Mouse (Mus musculus) stomach, postnatal 0 days (tissue): Measurements from ENCODE around the gene Pepd. TPM values are rescaled to one million over a fixed set of nuclear protein-coding genes. Genes with fewer than 3 reads are reported as not detected.
A peak's percentile ranks its signal among the peaks of the same experiment; 100 is the strongest.

Source experiments
- ATAC-seq: fragments of 200-750 bp; cut with Nextera tagmentation; 2 replicates; pipeline ENCODE4 v1.8.0; 2017; ENCODE audit not compliant: low FRiP score, low TSS enrichment
- DNase-seq: peaks from one replicate; pipeline ENCODE4 v3.0.0-alpha.2; 2016; ENCODE audit warnings: low spot score
- H3K27ac ChIP-seq: fragments of 300-500 bp; sonication (generic); replicated peaks from 2 replicates; pipeline ENCODE4 v1.5.1; 2014; ENCODE audit warnings: mild to moderate bottlenecking, control low read depth
- H3K27me3 ChIP-seq: fragments of 300-500 bp; sonication (generic); 2 replicates; pipeline ENCODE4 v1.6.1; 2014; ENCODE audit warnings: low read length; ENCODE audit not compliant: control insufficient read depth, insufficient read depth
- H3K36me3 ChIP-seq: fragments of 300-500 bp; sonication (generic); 2 replicates; pipeline ENCODE4 v1.6.1; 2014; ENCODE audit warnings: low read length, mixed read lengths; ENCODE audit not compliant: control insufficient read depth, insufficient read depth
- H3K4me1 ChIP-seq: fragments of 300-500 bp; sonication (generic); replicated peaks from 2 replicates; pipeline ENCODE4 v1.6.1; 2014; ENCODE audit warnings: antibody characterized with exemption; ENCODE audit not compliant: control insufficient read depth, insufficient read depth
- H3K4me2 ChIP-seq: fragments of 300-500 bp; sonication (generic); replicated peaks from 2 replicates; pipeline ENCODE4 v1.6.1; 2014; ENCODE audit warnings: low read depth, mild to moderate bottlenecking, control low read depth, moderate library complexity
- H3K4me3 ChIP-seq: fragments of 300-500 bp; sonication (generic); 2 replicates; pipeline ENCODE4 v1.5.1; 2014; ENCODE audit warnings: low read depth, low read length, control low read depth
- H3K9ac ChIP-seq: fragments of 300-500 bp; sonication (generic); 2 replicates; pipeline ENCODE4 v1.6.1; 2014; ENCODE audit warnings: mild to moderate bottlenecking, low read length, control low read depth, mixed read lengths
- H3K9me3 ChIP-seq: fragments of 300-500 bp; sonication (generic); 2 replicates; pipeline ENCODE4 v1.6.1; 2016; ENCODE audit warnings: low read length; ENCODE audit not compliant: control insufficient read depth
- CTCF ChIP-seq: IDR thresholded peaks from 2 replicates; pipeline ENCODE4 v1.5.1; 2016; ENCODE audit warnings: antibody characterized with exemption, low read depth, mild to moderate bottlenecking, moderate library complexity
- EP300 ChIP-seq: optimal IDR thresholded peaks from 2 replicates; pipeline ENCODE3; 2016; ENCODE audit warnings: antibody characterized with exemption
- WGBS: fragments of 180-500 bp; shearing (Covaris S2); extraction: QIAGEN DNeasy Blood & Tissue Kit; methylation state at CpG from one replicate; pipeline ENCODE4 v1.1.7; 2014; 5-methylcytosine and 5-hydroxymethylcytosine counted together
- polyA plus RNA-seq: library from polyadenylated mRNA; unstranded; fragments of >200 nt; fragmentation: Nextera tagmentation; extraction: Ambion mirVana; gene quantifications from 2 replicates; pipeline ENCODE4 v1.2.1, GENCODE M21; 2015

Pepd gene
- polyA plus RNA-seq, 1 experiment from 2014 or later, result 48.7 TPM

DNA sequence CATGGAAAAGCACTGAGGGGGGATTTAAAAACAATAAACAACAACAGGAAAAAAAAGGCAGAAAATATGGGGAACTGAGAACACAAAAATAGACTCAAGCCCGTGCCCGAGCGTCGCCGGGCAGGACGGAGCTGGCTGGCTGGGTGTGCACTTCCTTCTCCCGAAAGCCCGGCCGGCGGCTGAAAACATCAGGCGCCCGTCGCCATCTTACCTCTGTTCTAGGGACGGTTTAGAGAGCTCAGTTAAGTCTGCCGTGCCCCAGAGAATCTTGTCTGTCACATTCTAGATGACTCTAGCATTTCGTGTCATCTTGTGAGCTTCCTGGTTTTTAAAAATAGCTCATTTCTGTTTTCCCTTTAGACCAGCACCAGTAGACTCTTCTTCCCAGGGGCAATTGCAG is 116.4 kb downstream of the Pepd start:
- H3K27ac ChIP-seq, result no peak overlapping the region
- ATAC-seq, result no peak
- TF ChIP-seq CTCF (no peak), EP300 (no peak)

DNA sequence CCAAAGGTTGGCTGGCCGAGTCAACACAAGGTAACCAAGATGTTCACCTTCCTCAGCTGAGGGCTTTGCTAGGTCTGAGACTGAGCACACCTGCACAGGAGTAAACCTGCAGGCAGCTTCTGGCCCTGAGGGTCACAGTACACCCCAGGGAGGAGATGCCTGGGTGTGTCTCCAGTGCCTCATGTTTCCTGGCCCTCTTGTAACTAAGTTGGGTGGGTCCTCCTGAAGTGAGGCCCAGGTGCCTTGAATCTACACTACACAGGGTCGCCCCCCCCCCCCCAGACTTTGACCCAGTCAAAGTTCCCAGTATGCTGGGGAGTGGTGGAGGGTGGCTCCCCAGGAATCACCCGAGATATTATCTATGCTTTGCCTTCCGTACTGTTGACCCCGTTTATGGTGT is 117.0 kb downstream of the Pepd start:
- H3K9ac ChIP-seq, result no peak overlapping the region
- peaks cover under 1% of the 10 kb centered on the region; the same call in 1 of the 2 replicates for H3K36me3 ChIP-seq
- no peak overlapping the region for H3K4me3 ChIP-seq
- no peaks in the 10 kb centered on the region for H3K27me3 ChIP-seq
- no peaks in the 10 kb centered on the region for H3K4me1 ChIP-seq
- no peak overlapping the region for H3K27ac ChIP-seq
- ATAC-seq (no peak), DNase-seq (peak; percentile 33)
- WGBS, result 52% methylated on average over 5 of the region's 5 CpGs
- H3K9me3 ChIP-seq, result no peaks in the 10 kb centered on the region
- no peak for TF ChIP-seq CTCF
- TF ChIP-seq EP300, result no peak
- H3K4me2 ChIP-seq, result no peak overlapping the region

More for the DNA sequence above, 116.4 kb downstream of the Pepd start:
- 75% methylated on average over 16 of the region's 16 CpGs for whole genome bisulfite sequencing
- H3K9ac ChIP-seq, result no peak overlapping the region
- no peaks in the 10 kb centered on the region for H3K9me3 ChIP-seq
- no peak for DNase-seq
- H3K27me3 ChIP-seq, result no peaks in the 10 kb centered on the region
- H3K36me3 ChIP-seq, result no peaks in the 10 kb centered on the region
- H3K4me3 ChIP-seq, result no peak overlapping the region
- no peaks in the 10 kb centered on the region for H3K4me1 ChIP-seq
- H3K4me2 ChIP-seq, result no peak overlapping the region

DNA sequence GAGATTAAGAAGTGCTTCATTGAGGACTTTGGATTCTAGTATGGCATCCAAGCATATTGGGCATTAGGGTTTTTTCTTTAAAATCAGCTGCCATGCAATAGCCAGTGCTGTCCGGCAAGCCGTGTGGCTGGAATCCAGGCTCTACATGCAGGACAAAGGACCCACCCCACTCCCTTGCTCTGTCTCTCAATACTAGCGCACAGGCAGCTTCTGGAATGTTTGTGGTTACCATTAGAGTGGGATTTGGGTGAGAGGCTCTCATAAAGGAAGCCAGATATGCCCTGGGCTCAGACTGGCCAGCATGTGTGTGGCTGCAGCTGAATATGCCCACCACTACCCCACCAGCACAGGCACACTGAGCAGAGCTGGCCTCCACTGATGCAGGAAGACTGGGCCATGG is 117.5 kb downstream of the Pepd start:
- H3K4me2 ChIP-seq, result no peak overlapping the region

DNA sequence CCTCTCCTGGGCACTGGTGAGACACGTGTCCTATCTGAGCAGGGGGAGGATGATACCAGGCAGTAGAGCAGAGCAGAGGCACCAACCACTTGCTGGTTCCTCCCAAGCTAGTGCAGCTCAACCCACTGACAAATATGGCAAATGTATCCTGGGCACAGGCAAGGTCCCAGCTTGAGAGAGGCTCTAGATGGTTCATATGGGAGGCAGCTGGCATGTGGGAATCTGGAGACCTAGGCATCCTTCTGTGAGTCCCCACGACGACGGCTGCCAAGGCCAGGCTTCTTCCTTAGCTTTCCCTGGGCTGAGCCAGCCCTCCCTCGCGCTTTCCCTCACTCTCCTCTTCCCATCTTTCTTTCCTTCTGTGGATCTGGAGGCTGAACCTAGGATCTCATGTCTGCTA is 118.4 kb downstream of the Pepd start:
- TF ChIP-seq EP300, result no peak
- Histone ChIP-seq H3K4me1 (no peaks in the 10 kb centered on the region; the same call in 1 of the 2 replicates), H3K9me3 (no peaks in the 10 kb centered on the region), H3K4me3 (no peak overlapping the region), H3K27ac (no peak overlapping the region), H3K9ac (no peak overlapping the region), H3K27me3 (no peaks in the 10 kb centered on the region), H3K36me3 (peaks cover 3% of the 10 kb centered on the region; the same call in 1 of the 2 replicates), H3K4me2 (no peak overlapping the region)
- no peak for DNase-seq
- whole genome bisulfite sequencing, result 87% methylated on average over 6 of the region's 6 CpGs
- no peak for ATAC-seq

More for the DNA sequence above, 117.5 kb downstream of the Pepd start:
- H3K9ac ChIP-seq, result no peak overlapping the region
- H3K9me3 ChIP-seq, result no peaks in the 10 kb centered on the region
- peaks cover 3% of the 10 kb centered on the region; the same call in 1 of the 2 replicates for H3K36me3 ChIP-seq
- no peak for TF ChIP-seq CTCF
- no peak for TF ChIP-seq EP300
- ATAC-seq, result no peak
- 69% methylated on average over 3 of the region's 3 CpGs for whole genome bisulfite sequencing
- no peaks in the 10 kb centered on the region for H3K27me3 ChIP-seq
- no peak overlapping the region for H3K4me3 ChIP-seq
- H3K4me1 ChIP-seq, result no peaks in the 10 kb centered on the region
- DNase-seq, result no peak
- no peak overlapping the region for H3K27ac ChIP-seq

DNA sequence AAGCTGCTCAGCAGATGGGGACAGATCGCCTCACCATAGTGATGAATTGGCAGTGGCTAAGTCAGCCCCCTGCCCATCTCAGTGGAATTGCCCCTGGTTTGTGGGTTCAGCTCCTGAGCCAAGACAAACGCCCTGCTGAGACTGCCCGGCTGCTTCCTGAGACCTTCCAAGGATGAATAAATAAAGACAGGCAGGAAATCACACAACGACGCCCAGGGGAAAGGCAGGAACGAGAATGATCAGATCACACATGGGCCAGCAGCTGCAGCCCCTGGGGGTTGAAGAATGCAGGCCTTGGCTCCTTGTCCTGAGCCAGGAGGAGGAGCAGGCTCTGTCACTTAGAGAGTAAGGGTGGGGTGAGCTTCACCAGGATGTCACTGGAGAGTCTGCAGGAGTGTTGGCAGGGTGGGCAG is 123.0 kb downstream of the Pepd start:
- DNase-seq, result no peak
- TF ChIP-seq CTCF, result no peak
- no peak for TF ChIP-seq EP300
- Histone ChIP-seq H3K36me3 (peaks cover 3% of the 10 kb centered on the region; the same call in 1 of the 2 replicates), H3K27ac (no peak overlapping the region), H3K9ac (peak overlapping the region; percentile 18; the same call in 1 of the 2 replicates), H3K4me1 (no peaks in the 10 kb centered on the region; the same call in none of the 2 replicates), H3K4me3 (no peak overlapping the region), H3K27me3 (no peaks in the 10 kb centered on the region), H3K9me3 (no peaks in the 10 kb centered on the region), H3K4me2 (no peak overlapping the region)
- ATAC-seq, result no peak
- WGBS, result 29% methylated on average over 6 of the region's 6 CpGs

DNA sequence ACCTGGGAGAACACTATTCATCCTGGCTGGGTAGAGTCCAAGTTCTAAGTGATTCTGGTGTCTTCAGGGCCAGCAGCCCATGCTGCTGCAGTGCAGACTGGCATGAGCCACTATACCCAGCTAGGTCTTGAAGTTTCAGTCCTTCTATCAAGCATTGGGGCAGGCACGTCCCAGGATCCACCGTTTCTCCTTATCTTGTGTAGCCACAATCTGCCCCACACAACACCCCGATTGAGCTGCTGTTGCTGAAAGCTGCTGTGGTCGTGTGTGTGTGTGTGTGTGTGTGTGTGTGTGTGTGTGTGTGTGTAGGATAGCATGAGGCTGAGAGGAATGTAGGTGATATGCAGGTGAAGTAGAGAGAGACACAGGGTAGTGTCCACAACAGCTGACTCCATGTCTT is 123.4 kb downstream of the Pepd start:
- no peak for TF ChIP-seq CTCF
- no peak for TF ChIP-seq EP300

More for the DNA sequence above, 123.4 kb downstream of the Pepd start:
- H3K27ac ChIP-seq, result no peak overlapping the region
- WGBS, result 63% methylated on average over 4 of the region's 4 CpGs
- no peaks in the 10 kb centered on the region; the same call in none of the 2 replicates for H3K4me1 ChIP-seq
- no peaks in the 10 kb centered on the region for H3K9me3 ChIP-seq
- ATAC-seq (no peak), DNase-seq (no peak)
- H3K4me3 ChIP-seq, result no peak overlapping the region
- peaks cover 3% of the 10 kb centered on the region; the same call in 1 of the 2 replicates for H3K36me3 ChIP-seq
- no peak overlapping the region for H3K4me2 ChIP-seq
- no peaks in the 10 kb centered on the region for H3K27me3 ChIP-seq
- H3K9ac ChIP-seq, result no peak overlapping the region
